Mouse (Mus musculus) right cerebral cortex, postnatal 25 days (tissue): Measurements from ENCODE around the gene Dock1.

Source experiments
- DNase-seq: peaks from one replicate; pipeline ENCODE4 v3.0.0; 2022

Gene Dock1

GRCm38 (mm10) chr7:134696126-134696979 is 25.9 kb downstream of the Dock1 start:
- DNase-seq: no peak

- no peak for DNase-seq
These were observed 27.0 kb downstream of the Dock1 start for GRCm38 (mm10) chr7:134697479-134697878.

GRCm38 (mm10) chr7:134698246-134698645 is 27.8 kb downstream of the Dock1 start:
- DNase-seq: no peak

- no peak for DNase-seq
These were observed 29.5 kb downstream of the Dock1 start for GRCm38 (mm10) chr7:134700001-134700400.

GRCm38 (mm10) chr7:134702481-134702880 is 32.0 kb downstream of the Dock1 start:
- no peak for DNase-seq

- DNase-seq: no peak
These were observed 33.2 kb downstream of the Dock1 start for GRCm38 (mm10) chr7:134703704-134704103.

GRCm38 (mm10) chr7:134709226-134709853 is 38.9 kb downstream of the Dock1 start:
- DNase-seq: peak; percentile 35

- DNase-seq: no peak
These were observed 41.1 kb downstream of the Dock1 start for GRCm38 (mm10) chr7:134711576-134711975.

- no peak for DNase-seq
These were observed 49.0 kb downstream of the Dock1 start for GRCm38 (mm10) chr7:134719406-134719805.

GRCm38 (mm10) chr7:134722361-134722760 is 51.9 kb downstream of the Dock1 start:
- no peak for DNase-seq

GRCm38 (mm10) chr7:134722955-134723354 is 52.5 kb downstream of the Dock1 start:
- DNase-seq: no peak

- DNase-seq: no peak
These were observed 53.1 kb downstream of the Dock1 start for GRCm38 (mm10) chr7:134723509-134723908.

- DNase-seq: no peak
These were observed 54.4 kb downstream of the Dock1 start for GRCm38 (mm10) chr7:134724841-134725240.

- DNase-seq: peak; percentile 24
These were observed 55.4 kb downstream of the Dock1 start for GRCm38 (mm10) chr7:134725551-134726529.

- no peak for DNase-seq
These were observed 56.2 kb downstream of the Dock1 start for GRCm38 (mm10) chr7:134726530-134727258.

GRCm38 (mm10) chr7:134729348-134729747 is 58.9 kb downstream of the Dock1 start:
- DNase-seq: no peak

- no peak for DNase-seq
These were observed 60.1 kb downstream of the Dock1 start for GRCm38 (mm10) chr7:134730406-134731126.

- DNase-seq: no peak
These were observed 76.6 kb downstream of the Dock1 start for GRCm38 (mm10) chr7:134747059-134747458.

GRCm38 (mm10) chr7:134748376-134748775 is 77.9 kb downstream of the Dock1 start:
- DNase-seq: no peak

- DNase-seq: no peak
These were observed 79.2 kb downstream of the Dock1 start for GRCm38 (mm10) chr7:134749613-134750012.

GRCm38 (mm10) chr7:134751496-134751895 is 81.0 kb downstream of the Dock1 start:
- DNase-seq: no peak

- DNase-seq: no peak
These were observed 83.0 kb downstream of the Dock1 start for GRCm38 (mm10) chr7:134753417-134753816.
